Mouse (Mus musculus) embryonic facial prominence, embryonic 15.5 days (tissue): ENCODE results near the gene Igsf9b. TPM values are rescaled to one million over a fixed set of nuclear protein-coding genes. Genes with fewer than 3 reads are reported as not detected.

Source experiments
- polyA plus RNA-seq: library from polyadenylated mRNA; unstranded; fragments of >200 nt; fragmentation: Nextera tagmentation; extraction: Ambion mirVana; gene quantifications from 2 replicates; pipeline ENCODE4 v1.2.1, GENCODE M21; 2015

Igsf9b gene
- polyA plus RNA-seq, 1 experiment from 2014 or later, result 2.6 TPM

Other genes with a start within 250 kb of the Igsf9b start
- 94.7 and 104 TPM in 2 replicates for gene Jam3, start 143.8 kb upstream of the Igsf9b start, polyA plus RNA-seq
- gene Spata19, start 97.6 kb downstream of the Igsf9b start, polyA plus RNA-seq, result not detected in 2 replicates